Mouse (Mus musculus): ENCODE data around the gene Actl10. TPM values are rescaled to one million over a fixed set of nuclear protein-coding genes. Genes with fewer than 3 reads are reported as not detected.

Actl10 gene
- total and polyA plus RNA-seq, 2 experiments from 2014 or later = not detected

- Histone ChIP-seq H3K4me2 (ENCODE audit: low read depth, low read length) (no peak overlapping the region), H3K27me3 (ENCODE audit: control insufficient read depth, insufficient read depth, low read length) (no peaks in the 10 kb centered on the region), H3K9me3 (replicated peaks; ENCODE audit: control insufficient read depth, low read length) (no peaks in the 10 kb centered on the region), H3K36me3 (replicated peaks; ENCODE audit: control insufficient read depth, insufficient read depth, low read length) (peaks cover 13% of the 10 kb centered on the region; the same call in 1 of the 2 replicates), H3K4me3 (ENCODE audit: low read depth, low read length) (no peak overlapping the region), H3K4me1 (ENCODE audit: control insufficient read depth, insufficient read depth) (peaks cover 12% of the 10 kb centered on the region), H3K27ac (ENCODE audit: low read depth) (no peak overlapping the region), H3K9ac (replicated peaks; ENCODE audit: low read depth, low read length) (no peak overlapping the region)
- ATAC-seq (ENCODE audit: insufficient read depth, low read depth) = no peak
- DNase-seq (ENCODE audit: low spot score) = no peak
- 69% methylated on average over 4 of the region's 4 CpGs for WGBS
- no peak for TF ChIP-seq EP300 (IDR thresholded peaks at IDR 0.05; ENCODE audit: low read depth)
Measured at GRCm38 (mm10) chr2:154589051-154589450, 37.5 kb downstream of the Actl10 start.

- H3K27me3 ChIP-seq (ENCODE audit: control insufficient read depth, insufficient read depth, low read length) = no peaks in the 10 kb centered on the region
- H3K4me1 ChIP-seq (ENCODE audit: control insufficient read depth, insufficient read depth) = peaks cover 3% of the 10 kb centered on the region; the same call in 1 of the 2 replicates
- no peak overlapping the region for H3K4me2 ChIP-seq (ENCODE audit: low read depth, low read length)
- no peaks in the 10 kb centered on the region for H3K9me3 ChIP-seq (replicated peaks; ENCODE audit: control insufficient read depth, low read length)
- 86% methylated on average over 3 of the region's 3 CpGs for WGBS
- H3K27ac ChIP-seq (ENCODE audit: low read depth) = no peak overlapping the region
- H3K4me3 ChIP-seq (ENCODE audit: low read depth, low read length) = no peak overlapping the region
- H3K36me3 ChIP-seq (replicated peaks; ENCODE audit: control insufficient read depth, insufficient read depth, low read length) = peaks cover 17% of the 10 kb centered on the region; the same call in 1 of the 2 replicates
- no peak for TF ChIP-seq EP300 (IDR thresholded peaks at IDR 0.05; ENCODE audit: low read depth)
- no peak for TF ChIP-seq CTCF (IDR thresholded peaks at IDR 0.05; ENCODE audit: low read depth)
- DNase-seq (ENCODE audit: low spot score) (no peak), ATAC-seq (ENCODE audit: insufficient read depth, low read depth) (no peak)
- H3K9ac ChIP-seq (replicated peaks; ENCODE audit: low read depth, low read length) = no peak overlapping the region
Measured at GRCm38 (mm10) chr2:154591239-154591638, 39.7 kb downstream of the Actl10 start.

GRCm38 (mm10) chr2:154593025-154593424, 41.4 kb downstream of the Actl10 start:
- H3K27me3 ChIP-seq (ENCODE audit: control insufficient read depth, insufficient read depth, low read length) = no peaks in the 10 kb centered on the region
- no peak; the same call in 1 of the 2 replicates for ATAC-seq (ENCODE audit: insufficient read depth, low read depth)
- no peak overlapping the region for H3K9ac ChIP-seq (replicated peaks; ENCODE audit: low read depth, low read length)
- WGBS = 69% methylated on average over 3 of the region's 3 CpGs
- no peak for DNase-seq (ENCODE audit: low spot score)
- H3K4me2 ChIP-seq (ENCODE audit: low read depth, low read length) = no peak overlapping the region
- no peak overlapping the region for H3K27ac ChIP-seq (ENCODE audit: low read depth)
- no peaks in the 10 kb centered on the region for H3K9me3 ChIP-seq (replicated peaks; ENCODE audit: control insufficient read depth, low read length)
- H3K4me1 ChIP-seq (ENCODE audit: control insufficient read depth, insufficient read depth) = peaks cover 3% of the 10 kb centered on the region; the same call in 1 of the 2 replicates
- H3K4me3 ChIP-seq (ENCODE audit: low read depth, low read length) = no peak overlapping the region
- 0 out of 2 replicates have a peak, but pooled peaks cover 8% of the 10 kb centered on the region for H3K36me3 ChIP-seq (replicated peaks; ENCODE audit: control insufficient read depth, insufficient read depth, low read length)
- TF ChIP-seq CTCF (IDR thresholded peaks at IDR 0.05; ENCODE audit: low read depth) = peak; percentile 57
- no peak for TF ChIP-seq EP300 (IDR thresholded peaks at IDR 0.05; ENCODE audit: low read depth)

GRCm38 (mm10) chr2:154595775-154596174, 44.2 kb downstream of the Actl10 start:
- no peak for DNase-seq (ENCODE audit: low spot score)
- ATAC-seq (ENCODE audit: insufficient read depth, low read depth) = peak; percentile 57
- H3K27ac ChIP-seq (ENCODE audit: low read depth) = no peak overlapping the region
- H3K9ac ChIP-seq (replicated peaks; ENCODE audit: low read depth, low read length) = no peak overlapping the region
- H3K9me3 ChIP-seq (replicated peaks; ENCODE audit: control insufficient read depth, low read length) = no peaks in the 10 kb centered on the region
- no peaks in the 10 kb centered on the region for H3K4me1 ChIP-seq (ENCODE audit: control insufficient read depth, insufficient read depth)
- WGBS = 55% methylated on average over 5 of the region's 5 CpGs
- H3K36me3 ChIP-seq (replicated peaks; ENCODE audit: control insufficient read depth, insufficient read depth, low read length) = 0 out of 2 replicates have a peak, but pooled peaks cover 8% of the 10 kb centered on the region
- H3K27me3 ChIP-seq (ENCODE audit: control insufficient read depth, insufficient read depth, low read length) = no peaks in the 10 kb centered on the region
- no peak overlapping the region for H3K4me3 ChIP-seq (ENCODE audit: low read depth, low read length)
- no peak overlapping the region for H3K4me2 ChIP-seq (ENCODE audit: low read depth, low read length)
- no peak for TF ChIP-seq EP300 (IDR thresholded peaks at IDR 0.05; ENCODE audit: low read depth)
- TF ChIP-seq CTCF (IDR thresholded peaks at IDR 0.05; ENCODE audit: low read depth) = no peak

GRCm38 (mm10) chr2:154597399-154597798, 45.8 kb downstream of the Actl10 start:
- ATAC-seq (ENCODE audit: insufficient read depth, low read depth) (no peak), DNase-seq (ENCODE audit: low spot score) (no peak)
- no peak for TF ChIP-seq EP300 (IDR thresholded peaks at IDR 0.05; ENCODE audit: low read depth)
- TF ChIP-seq CTCF (IDR thresholded peaks at IDR 0.05; ENCODE audit: low read depth) = no peak
- Histone ChIP-seq H3K4me1 (ENCODE audit: control insufficient read depth, insufficient read depth) (no peaks in the 10 kb centered on the region), H3K36me3 (replicated peaks; ENCODE audit: control insufficient read depth, insufficient read depth, low read length) (0 out of 2 replicates have a peak, but pooled peaks cover 8% of the 10 kb centered on the region), H3K4me3 (ENCODE audit: low read depth, low read length) (no peak overlapping the region), H3K27ac (ENCODE audit: low read depth) (no peak overlapping the region), H3K4me2 (ENCODE audit: low read depth, low read length) (no peak overlapping the region), H3K27me3 (ENCODE audit: control insufficient read depth, insufficient read depth, low read length) (no peaks in the 10 kb centered on the region), H3K9ac (replicated peaks; ENCODE audit: low read depth, low read length) (no peak overlapping the region), H3K9me3 (replicated peaks; ENCODE audit: control insufficient read depth, low read length) (no peaks in the 10 kb centered on the region)
- WGBS = 87% methylated on average over 3 of the region's 3 CpGs

GRCm38 (mm10) chr2:154600586-154600985, 49.0 kb downstream of the Actl10 start:
- no peak for DNase-seq (ENCODE audit: low spot score)
- Histone ChIP-seq H3K27me3 (ENCODE audit: control insufficient read depth, insufficient read depth, low read length) (no peaks in the 10 kb centered on the region), H3K9me3 (replicated peaks; ENCODE audit: control insufficient read depth, low read length) (no peaks in the 10 kb centered on the region), H3K9ac (replicated peaks; ENCODE audit: low read depth, low read length) (no peak overlapping the region), H3K27ac (ENCODE audit: low read depth) (no peak overlapping the region), H3K4me3 (ENCODE audit: low read depth, low read length) (no peak overlapping the region), H3K4me2 (ENCODE audit: low read depth, low read length) (no peak overlapping the region), H3K36me3 (replicated peaks; ENCODE audit: control insufficient read depth, insufficient read depth, low read length) (no peaks in the 10 kb centered on the region), H3K4me1 (ENCODE audit: control insufficient read depth, insufficient read depth) (peaks cover 8% of the 10 kb centered on the region)
- no peak for ATAC-seq (ENCODE audit: insufficient read depth, low read depth)
- WGBS = 71% methylated on average over 6 of the region's 6 CpGs
- no peak for TF ChIP-seq CTCF (IDR thresholded peaks at IDR 0.05; ENCODE audit: low read depth)
- no peak for TF ChIP-seq EP300 (IDR thresholded peaks at IDR 0.05; ENCODE audit: low read depth)
